Mouse (Mus musculus) gastrocnemius, postnatal 36 days (tissue): Measurements from ENCODE around the gene Zfp65. TPM values are rescaled to one million over a fixed set of nuclear protein-coding genes. Genes with fewer than 3 reads are reported as not detected.
A peak's percentile ranks its signal among the peaks of the same experiment; 100 is the strongest.
"Not testable (repeated sequence)": the region's sequence is repeated elsewhere in the genome, so short reads cannot be mapped to it uniquely, and the experiment has no call there.

ENCODE experiments used
- DNase-seq, 2 experiments: peaks; one replicate each; pipeline ENCODE4 v3.0.0; 2022
- intact Hi-C: fragments of 180-260 bp; cut with DNase I; formaldehyde crosslinking; loops from one replicate; pipeline ENCODE4 v1.15.1; 2025
- long read RNA-seq, 2 experiments: library from polyadenylated mRNA; stranded (forward); transcript quantifications; one replicate each; pipeline ENCODE4 v2.0.0; 2021
- total RNA-seq, 2 experiments: library from RNA; stranded (reverse); gene quantifications; 2 replicates each; pipeline ENCODE4 v1.2.3; 2021

Zfp65 gene
- total RNA-seq = 1 to 10 TPM; 3.2 to 4.5 TPM
- long read RNA-seq, experiment 1, partial matches to known transcripts = 0 of 2 reads
- long read RNA-seq, experiment 1, other reads (novel, unspliced or antisense) = 1 of 2 reads
- long read RNA-seq, experiment 2, partial matches to known transcripts = 0 of 2 reads
- long read RNA-seq, experiment 2, other reads (novel, unspliced or antisense) = 2 of 2 reads

GRCm38 (mm10) chr13:67728641-67729318 lies at the start of gene Zfp65:
TSS of gene Zfp65 (minus strand) at chr13:67729173.
- intact Hi-C loops = no loop called here
- peak; percentile 15 to 40 for DNase-seq

- DNase-seq = no peak
- intact Hi-C loops = no loop called here
Observed at GRCm38 (mm10) chr13:67763031-67763768, 34.2 kb upstream of the Zfp65 start.

GRCm38 (mm10) chr13:67759966-67760365 lies 31.0 kb upstream of the Zfp65 start:
- intact Hi-C loops = no loop called here
- no peak for DNase-seq

DNA sequence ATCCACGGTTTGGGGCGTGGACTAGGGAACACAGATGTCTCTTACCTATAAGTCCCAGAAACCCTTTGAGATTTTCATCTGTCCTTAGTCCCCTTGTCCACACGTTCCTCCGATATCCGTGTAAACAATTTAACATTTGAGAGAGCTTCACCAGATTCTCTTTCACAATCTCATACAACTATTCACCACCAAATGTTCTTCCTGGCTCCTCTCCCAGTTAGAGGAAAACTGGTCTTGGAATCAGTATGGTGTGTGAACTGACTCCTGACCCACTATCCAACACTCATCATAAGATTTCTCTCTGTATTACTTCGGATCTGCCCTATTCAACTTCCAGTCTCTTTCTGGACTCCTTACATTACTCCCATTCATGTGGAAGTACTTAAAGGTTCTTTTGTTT lies 26.8 kb upstream of the Zfp65 start:
- DNase-seq = no peak
- intact Hi-C loops = no loop called here

GRCm38 (mm10) chr13:67754333-67755306 lies 25.6 kb upstream of the Zfp65 start, which contains the start of gene Zfp85:
TSS of gene Zfp85 (minus strand) at chr13:67755228.
- peak; percentile 32 to 53 for DNase-seq
- intact Hi-C loops = no loop called here

DNA sequence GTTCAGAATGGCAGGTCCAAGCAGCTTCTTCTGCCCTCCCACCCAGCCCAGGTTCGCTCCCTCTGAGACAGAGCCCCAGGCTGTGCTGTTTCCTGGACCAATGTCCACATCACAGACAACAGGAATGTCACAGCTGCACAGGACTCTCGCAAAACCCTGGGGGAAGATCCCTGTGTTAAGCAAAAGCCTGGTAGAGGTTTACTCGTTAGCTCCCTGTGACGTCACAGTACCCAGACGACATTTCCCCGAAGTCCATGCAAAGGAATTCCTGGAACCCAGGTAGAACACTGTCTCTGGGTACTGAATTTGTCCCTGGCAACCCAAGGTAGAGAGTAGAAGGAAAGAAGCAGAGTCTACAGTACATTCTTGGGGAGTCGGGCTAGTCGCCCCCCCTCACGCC lies 14.9 kb upstream of the Zfp65 start:
- intact Hi-C loops = no loop called here
- no peak for DNase-seq

GRCm38 (mm10) chr13:67742941-67743340 lies 14.0 kb upstream of the Zfp65 start:
- intact Hi-C loops = no loop called here
- no peak for DNase-seq

- DNase-seq, intact Hi-C loops: not testable (repeated sequence)
Observed at GRCm38 (mm10) chr13:67734391-67734790, 5.4 kb upstream of the Zfp65 start.

GRCm38 (mm10) chr13:67729441-67729840 lies 468 bp upstream of the Zfp65 start:
- intact Hi-C loops = not testable (repeated sequence)

GRCm38 (mm10) chr13:67728106-67728505 lies 867 bp downstream of the Zfp65 start:
- intact Hi-C loops = no loop called here
- no peak for DNase-seq

More at GRCm38 (mm10) chr13:67729441-67729840, 468 bp upstream of the Zfp65 start:
- not testable (repeated sequence) for DNase-seq

GRCm38 (mm10) chr13:67725331-67725730 lies 3.6 kb downstream of the Zfp65 start:
- DNase-seq, intact Hi-C loops: not testable (repeated sequence)

DNA sequence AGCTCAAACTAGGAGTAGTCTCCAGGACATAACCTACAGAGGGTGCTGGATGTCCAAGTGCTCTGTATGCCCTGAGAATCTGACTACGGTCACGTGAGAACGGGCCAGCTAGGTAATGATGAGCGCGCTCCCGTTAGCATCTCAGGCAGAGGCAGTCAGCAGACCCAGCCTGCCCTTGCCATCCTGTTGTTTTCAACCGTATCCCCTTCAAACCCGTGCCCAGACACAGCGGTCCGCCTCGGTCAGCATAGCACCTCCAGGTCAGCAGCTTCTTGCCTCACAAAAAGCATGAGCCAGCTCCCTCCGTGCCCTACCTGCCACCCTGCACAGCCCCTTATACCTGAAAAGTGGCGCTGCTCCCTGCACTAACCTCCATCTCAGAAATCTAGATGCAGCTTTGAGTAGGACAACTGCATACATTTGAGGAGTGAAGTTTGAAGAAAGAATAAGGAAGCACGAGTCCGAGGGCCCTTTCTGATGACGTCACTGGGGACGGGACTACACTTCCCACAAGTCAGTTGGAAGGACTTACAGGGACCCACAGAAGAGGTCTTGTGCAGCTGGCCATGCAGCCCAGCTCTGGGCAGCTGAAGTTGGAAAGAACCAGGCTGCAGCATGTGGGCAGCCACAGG lies 5.0 kb downstream of the Zfp65 start:
- peak; percentile 77 to 83 for DNase-seq
- intact Hi-C loops = loop anchor here (5.0 kb wide), 2 partner anchors 37 to 87 kb away; partner anchors contain the start of genes Gm49345, Zfp729a and Zfp738

GRCm38 (mm10) chr13:67686971-67687370 lies 42.0 kb downstream of the Zfp65 start, which contains the start of gene Zfp738:
TSS of gene Zfp738 (minus strand) at chr13:67687071.
- DNase-seq = no peak
- intact Hi-C loops = loop anchor here (5.0 to 10.0 kb wide), 2 partner anchors 35 to 82 kb away; partner anchors contain the start of gene Zfp729b

DNA sequence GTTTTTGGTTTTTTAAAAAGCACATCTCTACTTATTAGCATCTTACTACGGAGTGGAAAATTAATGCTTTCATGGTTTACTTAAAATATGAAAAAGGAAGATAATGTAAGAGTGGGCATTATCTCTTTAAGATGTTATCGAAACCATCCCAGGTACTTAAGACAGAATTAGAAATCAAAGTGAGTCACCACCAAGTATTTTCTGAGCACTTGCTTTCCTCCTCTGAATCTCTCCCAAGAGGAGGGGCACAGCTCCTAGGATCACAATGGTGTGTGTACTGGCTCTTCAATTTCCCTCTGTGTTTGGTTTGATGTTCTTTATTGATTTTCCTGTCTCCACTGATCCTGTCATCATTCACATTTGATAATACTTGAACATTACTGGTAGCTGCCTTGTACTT lies 45.1 kb downstream of the Zfp65 start:
- DNase-seq = not testable (repeated sequence)
- intact Hi-C loops = loop anchor here (2.0 to 10.0 kb wide), 2 partner anchors 47 to 79 kb away; partner anchors contain the start of genes Gm49345, Zfp729a and Zfp729b

- intact Hi-C loops = loop anchor here (2.0 to 10.0 kb wide), 2 partner anchors 46 to 78 kb away; partner anchors contain the start of genes Gm49345, Zfp729a and Zfp729b
- DNase-seq = peak; percentile 62 to 72
Observed at GRCm38 (mm10) chr13:67682959-67683735, 45.8 kb downstream of the Zfp65 start.

DNA sequence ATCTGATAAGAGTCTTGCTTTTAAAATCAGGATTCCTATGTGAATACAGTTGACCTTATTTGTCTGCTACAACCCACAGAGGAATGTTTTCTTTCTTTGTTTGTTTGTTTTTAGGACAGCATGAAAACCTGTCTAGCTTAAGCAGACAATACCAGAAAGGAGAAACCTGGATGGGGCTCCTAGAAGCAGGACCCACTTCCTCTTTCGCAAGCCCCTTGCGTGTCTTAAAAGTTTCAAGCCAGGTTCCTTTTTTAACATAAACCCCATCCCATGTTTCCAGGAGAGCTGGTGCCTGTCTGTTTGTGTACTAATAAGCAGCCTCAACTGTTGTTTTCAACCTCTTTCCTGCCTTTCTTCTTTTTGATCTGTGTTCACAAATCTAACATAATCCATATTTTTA lies 54.1 kb downstream of the Zfp65 start:
- no peak for DNase-seq
- intact Hi-C loops = no loop called here
